Mouse (Mus musculus): Measurements from ENCODE around the gene Chn2. TPM values are rescaled to one million over a fixed set of nuclear protein-coding genes. Genes with fewer than 3 reads are reported as not detected.

Gene Chn2
- polyA plus RNA-seq, 1 experiment, result 5.9 TPM

GRCm38 (mm10) chr6:54075419-54075818, 36.1 kb downstream of the Chn2 start:
- no peak for DNase-seq (ENCODE audit: low read depth)

DNA sequence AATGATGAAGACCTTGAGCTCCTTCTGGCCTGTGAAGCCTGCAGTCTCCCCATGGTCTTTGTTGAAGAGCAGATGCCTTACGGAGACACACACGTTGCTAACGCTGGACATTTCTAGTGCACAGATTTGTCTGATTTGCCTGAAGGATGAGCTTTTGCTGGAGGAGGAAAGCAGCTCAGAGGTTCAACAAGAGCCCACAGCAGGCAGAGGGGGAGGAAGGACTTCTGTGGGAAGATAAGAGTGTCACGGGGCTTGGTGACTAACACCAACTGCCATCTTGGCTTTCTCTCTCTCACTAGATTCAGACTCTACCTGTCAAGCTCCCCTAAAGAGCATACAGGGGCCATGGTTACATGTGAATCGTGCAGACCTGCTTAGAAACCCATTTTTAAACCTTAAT, 37.3 kb downstream of the Chn2 start:
- DNase-seq (ENCODE audit: low read depth), result no peak

- DNase-seq (ENCODE audit: low read depth), result no peak
Observed at GRCm38 (mm10) chr6:54078269-54078668, 38.9 kb downstream of the Chn2 start.

GRCm38 (mm10) chr6:54079881-54080280, 40.5 kb downstream of the Chn2 start:
- DNase-seq (ENCODE audit: low read depth), result no peak

GRCm38 (mm10) chr6:54080518-54081285, 41.3 kb downstream of the Chn2 start:
- no peak for DNase-seq (ENCODE audit: low read depth)

DNA sequence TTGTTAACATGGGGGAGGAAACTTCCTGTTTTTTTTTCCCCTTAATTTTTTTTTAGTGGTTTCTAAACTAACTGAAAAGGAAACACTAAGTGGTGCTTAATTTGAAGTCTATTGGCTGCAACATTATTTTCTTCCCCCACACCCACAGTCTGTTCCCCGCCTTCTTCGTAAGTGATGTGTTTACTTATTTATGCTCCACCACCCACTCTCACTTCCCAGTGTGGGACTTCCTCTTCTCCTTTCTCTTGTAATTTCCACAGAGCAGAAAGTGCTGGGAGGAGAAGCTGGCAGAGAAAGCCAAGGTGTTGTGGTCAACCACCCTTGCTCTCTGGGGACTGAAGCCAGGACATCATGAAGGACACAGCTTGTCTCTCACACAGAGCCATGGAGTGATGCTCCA, 43.2 kb downstream of the Chn2 start:
- DNase-seq (ENCODE audit: low read depth), result no peak

DNA sequence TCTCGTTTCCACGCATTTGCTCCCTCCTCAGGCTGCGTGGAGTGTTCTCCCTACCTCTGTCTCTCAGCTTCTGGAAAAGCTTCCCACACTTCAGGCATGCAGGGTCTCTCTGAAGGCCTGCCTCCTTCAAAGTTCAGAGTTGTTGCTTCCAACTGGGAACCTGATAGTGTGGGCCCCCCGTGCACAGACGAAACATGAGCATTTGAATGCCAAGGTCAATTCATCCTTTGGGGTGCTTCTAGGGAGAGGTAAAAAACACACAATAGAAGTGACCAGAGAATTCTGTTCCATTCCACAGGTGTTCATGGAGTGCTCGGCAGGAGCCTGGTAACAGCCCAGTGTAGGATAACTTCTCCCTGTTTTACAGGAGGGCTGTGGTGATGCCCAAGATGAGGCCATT, 44.7 kb downstream of the Chn2 start:
- no peak for DNase-seq (ENCODE audit: low read depth)

- DNase-seq (ENCODE audit: low read depth), result no peak
Observed at GRCm38 (mm10) chr6:54085009-54085408, 45.7 kb downstream of the Chn2 start.

DNA sequence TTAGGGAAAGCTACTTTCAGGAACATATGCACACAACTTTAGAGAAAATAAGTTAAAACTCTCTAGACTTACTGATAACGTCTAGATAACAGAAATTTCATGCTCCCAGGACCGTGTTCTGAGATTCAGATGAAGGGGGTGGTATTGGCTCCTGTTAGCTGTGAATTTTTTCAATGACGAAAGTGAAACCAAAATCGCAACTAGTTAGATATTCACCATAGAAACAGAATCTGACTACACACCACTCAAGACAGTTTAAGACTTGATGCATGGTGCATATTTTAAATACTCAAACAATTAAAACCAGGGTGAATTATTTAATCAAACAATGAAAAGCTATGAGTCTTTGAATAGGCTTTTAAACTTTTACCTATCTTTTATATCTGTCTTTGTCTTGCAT, 48.8 kb downstream of the Chn2 start:
- DNase-seq (ENCODE audit: low read depth), result no peak

- no peak for DNase-seq (ENCODE audit: low read depth)
Observed at GRCm38 (mm10) chr6:54090822-54091221, 51.5 kb downstream of the Chn2 start.

GRCm38 (mm10) chr6:54092920-54093319, 53.6 kb downstream of the Chn2 start:
- no peak for DNase-seq (ENCODE audit: low read depth)

DNA sequence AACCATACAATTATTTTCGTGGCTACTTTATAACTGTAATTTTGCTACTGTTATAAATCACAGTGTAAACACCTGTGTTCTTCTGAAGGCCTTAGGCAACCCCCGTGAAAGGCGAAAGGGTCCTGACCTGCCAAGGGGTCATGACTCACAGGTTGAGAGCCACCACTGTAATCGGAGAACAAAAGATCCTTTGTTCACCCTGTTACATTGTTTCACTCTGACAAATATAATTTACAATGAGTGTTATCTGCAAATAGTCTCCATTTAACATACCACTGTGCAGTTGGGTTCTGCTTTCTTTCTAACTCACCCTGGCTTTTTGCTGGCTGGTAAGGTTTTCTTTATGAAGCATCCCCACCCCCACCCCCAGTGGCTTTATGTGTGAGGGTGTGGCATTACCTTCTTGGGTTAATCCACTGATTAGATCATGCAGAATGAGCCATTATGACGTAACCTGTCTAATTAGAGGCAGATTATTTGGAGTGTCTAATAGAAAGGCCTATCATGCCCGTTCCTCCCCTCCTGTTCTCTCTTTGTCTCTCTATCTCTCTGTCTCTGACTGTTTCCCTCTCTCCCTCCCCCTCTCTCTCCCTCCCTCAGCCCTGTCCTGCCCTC, 56.9 kb downstream of the Chn2 start:
- no peak for DNase-seq (ENCODE audit: low read depth)

DNA sequence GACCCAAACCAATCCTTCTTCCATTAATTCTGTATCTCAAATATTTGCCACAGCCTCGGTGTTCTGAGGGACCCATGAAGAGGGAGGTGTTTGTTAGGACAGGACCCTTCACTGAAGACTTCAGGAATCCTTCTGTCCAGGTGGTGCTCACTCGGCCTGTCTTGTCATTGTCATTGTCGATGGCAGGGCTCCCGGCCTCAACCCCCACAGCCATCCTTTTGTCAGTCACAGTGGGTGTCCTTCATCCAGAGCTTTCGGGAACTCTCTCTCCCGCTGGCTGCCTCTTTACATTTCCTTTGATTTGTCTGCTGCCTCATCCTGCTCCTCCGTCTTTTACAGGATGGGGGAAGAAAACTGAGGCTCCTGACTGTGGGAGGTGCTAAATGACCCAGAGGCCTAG, 57.5 kb downstream of the Chn2 start:
- DNase-seq (ENCODE audit: low read depth), result no peak

GRCm38 (mm10) chr6:54098339-54098738, 59.0 kb downstream of the Chn2 start:
- DNase-seq (ENCODE audit: low read depth), result no peak

DNA sequence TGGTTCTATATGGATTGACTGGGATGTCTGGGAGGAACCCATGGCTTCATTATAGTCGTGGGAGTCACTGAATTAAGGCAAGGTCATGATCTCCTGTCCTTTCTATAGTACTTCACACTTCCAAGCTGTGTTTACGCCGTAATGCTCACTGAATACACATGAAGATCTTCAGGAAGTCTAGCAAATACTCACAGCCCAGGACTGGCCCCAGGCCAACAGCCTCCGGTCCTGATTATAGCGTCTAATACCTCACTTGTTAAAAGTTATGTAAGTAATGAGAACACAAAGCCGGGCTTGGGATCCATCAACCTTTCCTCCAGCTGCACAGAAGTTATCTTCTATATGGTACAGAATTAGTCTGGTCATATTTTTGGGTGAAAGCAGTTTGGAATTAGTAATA, 60.3 kb downstream of the Chn2 start:
- DNase-seq (ENCODE audit: low read depth), result no peak

DNA sequence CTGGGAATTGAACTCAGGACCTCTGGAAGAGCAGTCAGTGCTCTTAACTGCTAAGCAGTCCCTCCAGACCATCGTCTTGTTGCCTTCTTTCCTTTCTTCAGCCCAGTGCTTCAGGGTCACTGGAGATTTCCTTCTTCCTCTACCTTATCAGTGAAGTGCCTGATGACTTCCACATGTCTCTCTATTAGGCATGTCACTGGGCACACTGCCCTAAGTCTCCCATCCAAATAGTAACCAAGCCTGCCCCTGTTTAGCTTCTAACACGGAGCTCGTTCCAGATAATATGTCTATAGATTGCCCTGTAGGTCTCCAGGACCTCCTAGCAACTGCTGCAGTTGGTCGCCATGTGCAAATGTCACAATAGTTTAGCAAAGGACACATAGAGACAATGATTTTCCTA, 62.9 kb downstream of the Chn2 start:
- no peak for DNase-seq (ENCODE audit: low read depth)

DNA sequence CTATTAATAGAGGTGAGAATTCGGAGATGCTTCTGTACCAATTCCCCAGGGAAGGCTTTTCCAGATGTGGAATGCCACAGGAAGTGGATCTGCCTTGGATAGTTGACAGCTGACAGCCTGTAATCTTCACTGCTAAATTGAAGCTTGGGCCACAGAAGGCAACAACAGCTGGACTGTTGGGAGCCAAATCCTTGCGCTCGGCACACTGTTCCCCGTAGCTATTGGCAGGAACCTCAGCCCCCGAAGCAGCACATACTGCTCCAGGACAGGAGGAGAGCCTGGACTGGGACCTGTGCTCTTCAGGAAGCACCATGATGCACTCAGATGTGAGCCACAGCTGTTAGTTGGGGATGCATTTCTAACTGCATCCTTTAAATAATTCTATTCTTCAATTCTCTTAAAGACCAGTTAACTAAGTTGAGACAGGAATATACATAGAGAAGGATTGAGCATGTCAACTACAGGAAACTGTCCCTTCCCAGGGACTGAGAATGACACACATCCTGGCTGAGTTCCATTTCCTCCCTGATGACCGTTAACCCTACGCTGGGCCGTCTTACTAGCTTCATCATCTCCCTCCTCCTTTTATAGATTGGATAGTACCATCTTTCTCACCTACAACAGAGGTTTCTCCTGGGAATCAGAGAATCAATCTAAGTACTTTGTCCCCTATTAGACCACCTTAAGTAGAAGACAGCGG, 64.1 kb downstream of the Chn2 start:
- no peak for DNase-seq (ENCODE audit: low read depth)

GRCm38 (mm10) chr6:54111416-54111984, 72.1 kb downstream of the Chn2 start:
- DNase-seq (ENCODE audit: low read depth), result no peak

DNA sequence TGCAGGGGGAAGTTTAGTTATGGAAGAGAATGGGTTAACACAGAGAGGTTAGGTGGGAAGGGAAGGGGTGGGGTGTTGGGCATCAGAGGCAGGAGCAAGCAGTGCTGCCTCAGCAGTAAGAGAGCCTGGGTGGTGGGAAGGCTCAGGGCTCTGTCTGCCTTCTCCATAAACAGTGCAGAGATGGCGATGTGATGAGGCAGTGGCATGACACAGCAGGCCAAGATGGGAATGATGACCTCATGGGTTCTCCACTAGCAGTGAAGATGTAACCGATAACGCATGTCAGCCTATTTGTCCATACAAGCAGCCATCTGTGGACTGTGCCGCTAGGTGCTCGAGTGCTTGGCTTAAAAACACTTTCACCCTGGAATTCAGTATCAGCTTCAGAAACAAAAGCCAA, 74.0 kb downstream of the Chn2 start:
- DNase-seq (ENCODE audit: low read depth), result no peak

DNA sequence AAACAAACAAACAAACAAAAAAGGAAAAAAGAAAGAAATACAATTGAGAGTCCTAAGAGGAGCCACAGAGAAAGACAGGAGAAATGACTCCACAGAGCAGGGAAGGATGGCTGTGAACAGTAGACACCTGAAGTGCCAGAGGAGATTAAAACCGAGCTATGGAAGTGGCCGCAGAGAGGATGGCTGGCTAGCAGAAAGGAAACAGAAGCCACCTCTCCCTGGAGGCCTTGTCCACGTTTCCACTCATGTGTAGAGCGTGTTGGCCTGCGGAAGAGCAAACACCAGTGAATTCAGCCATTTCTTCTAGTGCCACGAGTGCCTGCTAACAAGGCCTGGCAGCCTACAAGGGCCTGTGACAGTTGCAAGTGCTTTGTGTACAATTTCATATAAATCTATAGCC, 75.1 kb downstream of the Chn2 start:
- DNase-seq (ENCODE audit: low read depth), result no peak

GRCm38 (mm10) chr6:54116299-54116698, 76.9 kb downstream of the Chn2 start:
- no peak for DNase-seq (ENCODE audit: low read depth)

DNA sequence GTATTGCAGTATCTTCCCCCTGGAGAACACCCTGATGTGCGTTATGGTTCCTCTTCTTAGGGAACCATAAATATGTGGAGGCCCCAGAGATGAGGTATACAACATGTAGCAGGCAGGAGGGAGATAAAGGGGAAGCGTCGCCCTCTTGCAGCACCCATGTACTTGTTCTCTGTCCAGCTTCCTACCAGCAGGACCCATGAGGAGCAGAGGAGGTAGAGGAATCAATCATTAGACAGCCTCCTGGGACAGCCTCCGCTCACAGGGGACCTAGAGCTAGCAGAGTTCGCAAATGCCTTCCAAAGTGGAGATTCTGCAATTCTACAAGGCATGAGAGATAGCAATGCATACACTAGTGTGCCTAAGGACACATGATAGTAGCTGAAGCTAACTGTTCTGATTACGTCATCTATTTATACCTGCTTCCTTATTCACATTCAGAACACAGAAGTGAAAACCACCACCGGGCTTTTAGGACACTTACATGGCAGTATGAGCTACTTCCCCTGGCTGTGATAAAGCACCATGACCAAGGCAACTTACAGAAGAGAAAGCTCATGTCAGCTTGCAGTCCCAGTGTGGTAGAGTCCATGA, 77.7 kb downstream of the Chn2 start:
- DNase-seq (ENCODE audit: low read depth), result no peak
